Mouse (Mus musculus): ENCODE measurements around the gene Gpc6. TPM values are rescaled to one million over a fixed set of nuclear protein-coding genes. Genes with fewer than 3 reads are reported as not detected.

The Gpc6 gene
- total and polyA plus RNA-seq, 3 experiments: not detected

GRCm38 (mm10) chr14:117283631-117284030 is 358.5 kb downstream of the Gpc6 start:
- no peak for DNase-seq (ENCODE audit: extremely low read depth)
- Histone ChIP-seq H3K4me2 (ENCODE audit: insufficient read depth, low read depth, poor library complexity, severe bottlenecking) (no peak overlapping the region), H3K4me1 (ENCODE audit: control insufficient read depth in 1 of 2, insufficient read depth in 2 of 2) (no peaks in the 10 kb centered on the region), H3K36me3 (replicated peaks in 1 of 2; ENCODE audit: control insufficient read depth in 1 of 2, insufficient read depth in 1 of 2, low read length in 1 of 2) (no peaks in the 10 kb centered on the region), H3K79me2 (replicated peaks; ENCODE audit: control insufficient read depth, extremely low read depth, insufficient read depth, poor library complexity, severe bottlenecking) (no peaks in the 10 kb centered on the region), H3K27me3 (replicated peaks) (no peaks in the 10 kb centered on the region), H3K4me3 (replicated peaks in 1 of 3; ENCODE audit: low read depth in 2 of 3, low read length in 2 of 3, poor library complexity in 1 of 3) (no peak overlapping the region), H3K27ac (ENCODE audit: insufficient read depth, low read depth) (no peak overlapping the region), H3K9me3 (replicated peaks; ENCODE audit: low read length) (no peaks in the 10 kb centered on the region), H3K9ac (ENCODE audit: insufficient read depth, low read depth) (no peak overlapping the region)
- dilution Hi-C loops (cut with MboI; ENCODE audit: extremely low pct_ligation_motif_present, extremely low pct_unique_long_range_greater_than_20kb, low sequenced_read_pairs) (no loop called here), in situ Hi-C loops (cut with MboI; ENCODE audit: low pct_ligation_motif_present, low pct_unique_long_range_greater_than_20kb, low sequenced_read_pairs) (no loop called here)
- no peak for TF ChIP-seq ZC3H11A (IDR thresholded peaks at IDR 0.05; ENCODE audit: low read depth, low read length)
- no peak for TF ChIP-seq CTCF (conservative IDR thresholded peaks at IDR 0.05 in 1 of 2, IDR thresholded peaks at IDR 0.05 in 1 of 2; ENCODE audit: low read depth in 2 of 2, low read length in 2 of 2)
- TF ChIP-seq MAX (IDR thresholded peaks at IDR 0.05; ENCODE audit: low read length): no peak
- no peak for TF ChIP-seq IRF4 (IDR thresholded peaks at IDR 0.05; ENCODE audit: low read depth, low read length)
- no peak for TF ChIP-seq ZKSCAN1 (IDR thresholded peaks at IDR 0.05; ENCODE audit: borderline replicate concordance, low read depth, low read length)
- TF ChIP-seq JUND (conservative IDR thresholded peaks at IDR 0.05; ENCODE audit: low read depth, low read length): no peak
- no peak for TF ChIP-seq RCOR1 (conservative IDR thresholded peaks at IDR 0.05; ENCODE audit: low read depth, low read length)
- TF ChIP-seq PAX5 (IDR thresholded peaks at IDR 0.05; ENCODE audit: low read length): no peak
- no peak for TF ChIP-seq POLR2AphosphoS2 (IDR thresholded peaks at IDR 0.05; ENCODE audit: low read depth, low read length)
- no peak for TF ChIP-seq TCF12 (IDR thresholded peaks at IDR 0.05; ENCODE audit: low read depth, low read length)
- TF ChIP-seq MXI1 (IDR thresholded peaks at IDR 0.05; ENCODE audit: low read depth, low read length): no peak
- no peak for TF ChIP-seq EP300 (IDR thresholded peaks at IDR 0.05; ENCODE audit: low read length)
- no peak for TF ChIP-seq HCFC1 (IDR thresholded peaks at IDR 0.05; ENCODE audit: low read depth, low read length)
- no peak for TF ChIP-seq USF2 (conservative IDR thresholded peaks at IDR 0.05; ENCODE audit: low read depth, low read length)
- TF ChIP-seq UBTF (IDR thresholded peaks at IDR 0.05; ENCODE audit: low read depth, low read length): no peak
- no peak for TF ChIP-seq ZNF384 (IDR thresholded peaks at IDR 0.05; ENCODE audit: low read depth, low read length)
- TF ChIP-seq MAZ (IDR thresholded peaks at IDR 0.05; ENCODE audit: low read depth, low read length): no peak
- no peak for TF ChIP-seq MYC (IDR thresholded peaks at IDR 0.05; ENCODE audit: low read depth, low read length)
- TF ChIP-seq BHLHE40 (IDR thresholded peaks at IDR 0.05; ENCODE audit: low read depth, low read length): no peak
- TF ChIP-seq KAT2A (IDR thresholded peaks at IDR 0.05; ENCODE audit: insufficient replicate concordance, low read length): no peak

- dilution Hi-C loops (cut with MboI; ENCODE audit: extremely low pct_ligation_motif_present, extremely low pct_unique_long_range_greater_than_20kb, low sequenced_read_pairs): no loop called here
- TF ChIP-seq EP300 (IDR thresholded peaks at IDR 0.05; ENCODE audit: low read length) (no peak), MYC (IDR thresholded peaks at IDR 0.05; ENCODE audit: low read depth, low read length) (no peak), USF2 (conservative IDR thresholded peaks at IDR 0.05; ENCODE audit: low read depth, low read length) (no peak)
- no peak for DNase-seq (ENCODE audit: extremely low read depth)
- H3K9me3 ChIP-seq (replicated peaks; ENCODE audit: low read length): no peaks in the 10 kb centered on the region
- in situ Hi-C loops (cut with MboI; ENCODE audit: low pct_ligation_motif_present, low pct_unique_long_range_greater_than_20kb, low sequenced_read_pairs): no loop called here
- no peak overlapping the region for H3K9ac ChIP-seq (ENCODE audit: insufficient read depth, low read depth)
- no peaks in the 10 kb centered on the region for H3K4me1 ChIP-seq (ENCODE audit: control insufficient read depth in 1 of 2, insufficient read depth in 2 of 2)
- no peak overlapping the region for H3K4me3 ChIP-seq (replicated peaks in 1 of 3; ENCODE audit: low read depth in 2 of 3, low read length in 2 of 3, poor library complexity in 1 of 3)
- H3K36me3 ChIP-seq (replicated peaks in 1 of 2; ENCODE audit: control insufficient read depth in 1 of 2, insufficient read depth in 1 of 2, low read length in 1 of 2): no peaks in the 10 kb centered on the region
- no peak overlapping the region for H3K4me2 ChIP-seq (ENCODE audit: insufficient read depth, low read depth, poor library complexity, severe bottlenecking)
- H3K27ac ChIP-seq (ENCODE audit: insufficient read depth, low read depth): no peak overlapping the region
- H3K27me3 ChIP-seq (replicated peaks): no peaks in the 10 kb centered on the region
- no peaks in the 10 kb centered on the region for H3K79me2 ChIP-seq (replicated peaks; ENCODE audit: control insufficient read depth, extremely low read depth, insufficient read depth, poor library complexity, severe bottlenecking)
These were observed 368.6 kb downstream of the Gpc6 start for GRCm38 (mm10) chr14:117293746-117294145.

Data from CH12.LX (cell line).